Mouse (Mus musculus): ENCODE measurements around the gene Med21.

Med21 gene

GRCm38 (mm10) chr6:146685781-146686308 lies 43.5 kb downstream of the Med21 start:
- DNase-seq, result peak; percentile 17

- peak; percentile 18 for DNase-seq
These were observed 44.3 kb downstream of the Med21 start for GRCm38 (mm10) chr6:146686463-146687196.

GRCm38 (mm10) chr6:146688010-146688409 lies 45.7 kb downstream of the Med21 start:
- DNase-seq, result no peak

- no peak for DNase-seq
These were observed 46.5 kb downstream of the Med21 start for GRCm38 (mm10) chr6:146688861-146689260.

GRCm38 (mm10) chr6:146697767-146698166 lies 55.4 kb downstream of the Med21 start:
- no peak for DNase-seq

GRCm38 (mm10) chr6:146698376-146698775 lies 56.0 kb downstream of the Med21 start:
- DNase-seq, result no peak

All from liver (tissue).